Mouse (Mus musculus): ENCODE data around the gene Pdcd6ip. TPM values are rescaled to one million over a fixed set of nuclear protein-coding genes. Genes with fewer than 3 reads are reported as not detected.

The Pdcd6ip gene
- polyA plus RNA-seq (2016; fragmentation: Nextera tagmentation; extraction: Ambion mirVana) = 54.3 and 57.4 TPM in 2 replicates

- H3K9ac ChIP-seq = peak within 1 kb of the TSS; percentile 91
- peak within 1 kb of the TSS; percentile 92 for H3K4me3 ChIP-seq (replicated peaks)
- H3K4me2 ChIP-seq = peak within 1 kb of the TSS; percentile 89
- H3K36me3 ChIP-seq (replicated peaks) = no peaks in the 10 kb centered on the region
- peak; percentile 96 for ATAC-seq (ENCODE audit: low FRiP score)
- H3K9me3 ChIP-seq = no peaks in the 10 kb centered on the region
- H3K4me1 ChIP-seq = peaks cover 22% of the 10 kb centered on the region
- 3% methylated on average over 74 of the region's 77 CpGs for WGBS
- H3K27me3 ChIP-seq = no peaks in the 10 kb centered on the region
- H3K27ac ChIP-seq = peak within 1 kb of the TSS; percentile 74
Observed at GRCm38 (mm10) chr9:113707481-113708360, at the start of gene Pdcd6ip. Pdcd6ip (minus strand) TSS chr9:113708259.

DNA sequence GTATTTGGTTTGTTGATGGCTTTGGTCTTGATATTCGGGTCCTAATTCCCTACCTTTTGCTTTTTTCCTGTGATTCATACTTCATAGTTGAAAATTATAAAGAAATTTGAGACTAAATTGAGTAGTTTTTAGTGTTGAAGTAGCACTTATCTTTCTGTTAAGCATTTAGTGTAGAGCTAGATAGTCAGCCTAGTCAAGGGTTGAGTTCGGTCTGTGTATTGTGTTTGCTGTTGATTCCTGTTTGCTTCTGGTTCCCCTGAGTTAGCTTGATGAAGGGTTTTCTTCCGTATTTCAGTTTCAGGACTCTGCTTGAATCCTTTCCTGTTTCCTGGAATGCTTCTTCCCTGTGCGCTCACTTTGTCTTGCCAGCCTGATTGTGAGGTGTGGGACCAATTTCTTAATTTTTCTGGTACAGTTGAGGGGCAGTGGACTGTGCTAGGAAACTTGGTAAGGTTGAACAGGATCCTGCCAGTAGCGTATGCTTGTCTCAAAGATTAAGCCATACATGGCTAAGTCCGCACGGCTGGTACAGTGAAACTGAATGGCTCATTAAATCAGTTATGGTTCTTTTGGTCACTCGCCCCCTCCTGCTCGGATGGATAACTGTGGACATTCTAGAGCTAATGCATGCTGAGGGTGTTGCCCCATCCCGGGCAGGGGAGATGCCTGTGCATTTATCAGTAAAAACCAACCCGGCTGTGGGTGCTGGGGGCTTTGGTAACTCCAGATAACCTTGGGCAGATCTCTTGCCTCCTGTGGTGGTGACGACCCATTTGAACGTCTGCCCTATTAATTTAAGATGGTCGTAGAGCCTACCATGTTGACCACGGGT, 48.0 kb upstream of the Pdcd6ip start:
- Histone ChIP-seq H3K4me2 (no peak overlapping the region), H3K27ac (no peak overlapping the region), H3K27me3 (no peaks in the 10 kb centered on the region), H3K4me1 (no peaks in the 10 kb centered on the region), H3K9ac (no peak overlapping the region), H3K4me3 (replicated peaks) (no peak overlapping the region), H3K36me3 (replicated peaks) (peaks cover 15% of the 10 kb centered on the region), H3K9me3 (no peaks in the 10 kb centered on the region; the same call in 1 of the 2 replicates)
- ATAC-seq (ENCODE audit: low FRiP score) = no peak
- 90% methylated on average over 15 of the region's 15 CpGs for WGBS

- WGBS = 72% methylated on average over 7 of the region's 7 CpGs
- no peak overlapping the region for H3K4me2 ChIP-seq
- no peaks in the 10 kb centered on the region for H3K27me3 ChIP-seq
- no peaks in the 10 kb centered on the region for H3K4me1 ChIP-seq
- H3K27ac ChIP-seq = no peak overlapping the region
- peaks cover 4% of the 10 kb centered on the region; the same call in 1 of the 2 replicates for H3K36me3 ChIP-seq (replicated peaks)
- H3K9ac ChIP-seq = no peak overlapping the region
- no peak for ATAC-seq (ENCODE audit: low FRiP score)
- no peak overlapping the region for H3K4me3 ChIP-seq (replicated peaks)
- H3K9me3 ChIP-seq = no peaks in the 10 kb centered on the region
Observed at GRCm38 (mm10) chr9:113749356-113749755, 41.3 kb upstream of the Pdcd6ip start.

- ATAC-seq (ENCODE audit: low FRiP score) = no peak
- Histone ChIP-seq H3K9ac (no peak overlapping the region), H3K27ac (no peak overlapping the region), H3K4me1 (peaks cover 12% of the 10 kb centered on the region), H3K27me3 (no peaks in the 10 kb centered on the region), H3K4me2 (peak overlapping the region; percentile 90), H3K36me3 (replicated peaks) (no peaks in the 10 kb centered on the region), H3K9me3 (no peaks in the 10 kb centered on the region), H3K4me3 (replicated peaks) (no peak overlapping the region)
- WGBS = 66% methylated on average over 3 of the region's 3 CpGs
Observed at GRCm38 (mm10) chr9:113743291-113743690, 35.2 kb upstream of the Pdcd6ip start.

DNA sequence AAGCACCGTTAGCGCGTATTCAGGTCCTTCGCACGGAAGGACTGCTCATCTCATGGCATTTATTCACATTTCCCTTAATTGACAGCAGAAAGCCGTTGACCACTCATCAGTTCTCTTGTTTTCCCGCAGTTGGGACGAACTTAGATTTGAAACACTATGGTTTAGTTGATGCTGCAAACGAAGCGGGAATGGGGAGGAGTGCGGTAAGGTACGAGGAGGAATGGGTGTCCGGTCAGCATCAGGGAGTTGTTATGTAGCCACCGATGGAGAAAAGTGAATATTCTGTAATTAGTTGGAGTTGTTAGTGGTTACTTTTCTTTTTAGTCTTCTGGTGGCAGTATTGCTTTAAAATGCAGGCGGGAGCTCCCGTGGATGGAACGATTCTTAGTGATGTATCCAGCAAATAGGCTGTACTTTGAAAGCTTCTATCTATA, 34.3 kb upstream of the Pdcd6ip start:
- Histone ChIP-seq H3K4me1 (peaks cover 12% of the 10 kb centered on the region), H3K36me3 (replicated peaks) (no peaks in the 10 kb centered on the region), H3K9me3 (no peaks in the 10 kb centered on the region), H3K27me3 (no peaks in the 10 kb centered on the region), H3K4me2 (peak overlapping the region; percentile 90), H3K4me3 (replicated peaks) (peak overlapping the region; percentile 93), H3K9ac (peak overlapping the region; percentile 83), H3K27ac (no peak overlapping the region)
- ATAC-seq (ENCODE audit: low FRiP score) = no peak
- WGBS = 5% methylated on average over 17 of the region's 17 CpGs

DNA sequence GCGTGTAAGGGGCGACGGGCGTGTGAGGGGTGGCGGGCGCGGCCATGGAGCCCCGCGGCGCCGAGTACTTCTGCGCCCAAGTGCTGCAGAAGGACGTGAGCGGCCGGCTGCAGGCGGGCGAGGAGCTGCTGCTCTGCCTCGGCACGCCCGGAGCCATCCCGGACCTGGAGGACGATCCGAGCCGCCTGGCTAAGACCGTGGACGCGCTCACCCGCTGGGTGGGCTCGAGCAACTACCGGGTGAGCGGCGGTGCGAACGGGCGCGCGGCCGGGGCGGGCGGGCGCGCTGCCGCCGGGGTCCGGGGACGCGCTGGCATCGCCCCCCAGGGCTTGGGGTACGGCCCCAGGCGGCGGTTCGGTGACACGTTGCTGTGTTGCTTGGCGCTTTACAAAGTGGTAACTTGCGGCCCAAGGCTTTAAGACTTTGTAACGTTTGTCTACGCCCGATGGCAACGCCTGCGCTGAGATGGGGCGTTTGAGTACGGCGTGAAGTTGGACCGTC, 33.6 kb upstream of the Pdcd6ip start:
- Histone ChIP-seq H3K4me1 (peaks cover 12% of the 10 kb centered on the region), H3K36me3 (replicated peaks) (no peaks in the 10 kb centered on the region), H3K27me3 (no peaks in the 10 kb centered on the region), H3K4me3 (replicated peaks) (peak overlapping the region; percentile 93), H3K4me2 (peak overlapping the region; percentile 90), H3K27ac (peak overlapping the region; percentile 74), H3K9ac (peak overlapping the region; percentile 83), H3K9me3 (no peaks in the 10 kb centered on the region)
- WGBS = under 1% methylated on average over 63 of the region's 64 CpGs
- ATAC-seq (ENCODE audit: low FRiP score) = peak; percentile 80

GRCm38 (mm10) chr9:113741108-113741636, 33.1 kb upstream of the Pdcd6ip start, which contains the start of gene Clasp2:
Clasp2 (plus strand) TSS chr9:113741473.
- Histone ChIP-seq H3K4me1 (peaks cover 12% of the 10 kb centered on the region), H3K4me3 (replicated peaks) (peak within 1 kb of the TSS; percentile 93), H3K27me3 (no peaks in the 10 kb centered on the region), H3K4me2 (peak within 1 kb of the TSS; percentile 90), H3K9ac (peak within 1 kb of the TSS; percentile 83), H3K9me3 (no peaks in the 10 kb centered on the region), H3K27ac (peak within 1 kb of the TSS; percentile 74), H3K36me3 (replicated peaks) (no peaks in the 10 kb centered on the region)
- under 1% methylated on average over 63 of the region's 63 CpGs for WGBS
- ATAC-seq (ENCODE audit: low FRiP score) = peak; percentile 96

- H3K36me3 ChIP-seq (replicated peaks) = no peaks in the 10 kb centered on the region
- no peaks in the 10 kb centered on the region for H3K9me3 ChIP-seq
- no peak overlapping the region for H3K4me3 ChIP-seq (replicated peaks)
- peaks cover 12% of the 10 kb centered on the region for H3K4me1 ChIP-seq
- H3K4me2 ChIP-seq = no peak overlapping the region
- H3K27me3 ChIP-seq = no peaks in the 10 kb centered on the region
- no peak overlapping the region for H3K27ac ChIP-seq
- no peak overlapping the region for H3K9ac ChIP-seq
- WGBS = 91% methylated on average over 6 of the region's 6 CpGs
- ATAC-seq (ENCODE audit: low FRiP score) = no peak
Observed at GRCm38 (mm10) chr9:113738941-113739340, 30.9 kb upstream of the Pdcd6ip start.

GRCm38 (mm10) chr9:113738021-113738420, 30.0 kb upstream of the Pdcd6ip start:
- H3K27me3 ChIP-seq = no peaks in the 10 kb centered on the region
- no peak for ATAC-seq (ENCODE audit: low FRiP score)
- 77% methylated on average over 9 of the region's 9 CpGs for WGBS
- no peaks in the 10 kb centered on the region for H3K36me3 ChIP-seq (replicated peaks)
- no peak overlapping the region for H3K27ac ChIP-seq
- H3K4me3 ChIP-seq (replicated peaks) = no peak overlapping the region
- H3K9me3 ChIP-seq = no peaks in the 10 kb centered on the region
- peaks cover 6% of the 10 kb centered on the region for H3K4me1 ChIP-seq
- H3K9ac ChIP-seq = no peak overlapping the region
- no peak overlapping the region for H3K4me2 ChIP-seq

- H3K9ac ChIP-seq = no peak overlapping the region
- H3K27ac ChIP-seq = no peak overlapping the region
- H3K4me2 ChIP-seq = no peak overlapping the region
- no peak for ATAC-seq (ENCODE audit: low FRiP score)
- H3K4me1 ChIP-seq = peaks cover 6% of the 10 kb centered on the region
- no peaks in the 10 kb centered on the region for H3K9me3 ChIP-seq
- no peak overlapping the region for H3K4me3 ChIP-seq (replicated peaks)
- no peaks in the 10 kb centered on the region for H3K36me3 ChIP-seq (replicated peaks)
- H3K27me3 ChIP-seq = no peaks in the 10 kb centered on the region
Observed at GRCm38 (mm10) chr9:113735920-113736319, 27.9 kb upstream of the Pdcd6ip start.

GRCm38 (mm10) chr9:113731540-113731939, 23.5 kb upstream of the Pdcd6ip start:
- ATAC-seq (ENCODE audit: low FRiP score) = no peak
- H3K36me3 ChIP-seq (replicated peaks) = no peaks in the 10 kb centered on the region
- WGBS = 88% methylated on average over 3 of the region's 3 CpGs

More at GRCm38 (mm10) chr9:113731540-113731939, 23.5 kb upstream of the Pdcd6ip start:
- no peak overlapping the region for H3K27ac ChIP-seq
- no peak overlapping the region for H3K4me3 ChIP-seq (replicated peaks)
- H3K4me1 ChIP-seq = no peaks in the 10 kb centered on the region
- no peaks in the 10 kb centered on the region for H3K27me3 ChIP-seq
- H3K9ac ChIP-seq = no peak overlapping the region
- no peak overlapping the region for H3K4me2 ChIP-seq
- H3K9me3 ChIP-seq = no peaks in the 10 kb centered on the region

All from forebrain, embryonic 12.5 days (tissue).